Mouse (Mus musculus) lung, postnatal 10 days (tissue): Measurements from ENCODE around the gene Sox13.

Experiments
- DNase-seq: peaks from one replicate; pipeline ENCODE4 v3.0.0; 2021

The Sox13 gene

GRCm38 (mm10) chr1:133423543-133424480 is at the start of gene Sox13:
Gene Sox13, minus strand, starts transcription at chr1:133424377.
- DNase-seq: peak; percentile 77

GRCm38 (mm10) chr1:133471556-133471955 is 47.4 kb upstream of the Sox13 start:
- DNase-seq: no peak

GRCm38 (mm10) chr1:133471086-133471485 is 46.9 kb upstream of the Sox13 start:
- DNase-seq: peak; percentile 71

GRCm38 (mm10) chr1:133470242-133471025 is 46.3 kb upstream of the Sox13 start:
- DNase-seq: peak; percentile 42

GRCm38 (mm10) chr1:133469213-133469612 is 45.0 kb upstream of the Sox13 start:
- DNase-seq: no peak

GRCm38 (mm10) chr1:133468751-133469150 is 44.6 kb upstream of the Sox13 start:
- no peak for DNase-seq

GRCm38 (mm10) chr1:133467905-133468304 is 43.7 kb upstream of the Sox13 start:
- DNase-seq: no peak

- no peak for DNase-seq
Observed at GRCm38 (mm10) chr1:133463138-133463537, 39.0 kb upstream of the Sox13 start.

- no peak for DNase-seq
Observed at GRCm38 (mm10) chr1:133460996-133461395, 36.8 kb upstream of the Sox13 start.

GRCm38 (mm10) chr1:133456097-133456496 is 31.9 kb upstream of the Sox13 start:
- DNase-seq: no peak

- DNase-seq: no peak
Observed at GRCm38 (mm10) chr1:133452564-133453165, 28.5 kb upstream of the Sox13 start.

- DNase-seq: no peak
Observed at GRCm38 (mm10) chr1:133451869-133452563, 27.8 kb upstream of the Sox13 start.

GRCm38 (mm10) chr1:133451025-133451424 is 26.8 kb upstream of the Sox13 start:
- no peak for DNase-seq

GRCm38 (mm10) chr1:133448351-133448931 is 24.3 kb upstream of the Sox13 start:
- peak; percentile 81 for DNase-seq

GRCm38 (mm10) chr1:133446291-133446690 is 22.1 kb upstream of the Sox13 start:
- DNase-seq: no peak

- no peak for DNase-seq
Observed at GRCm38 (mm10) chr1:133444315-133444714, 20.1 kb upstream of the Sox13 start.

GRCm38 (mm10) chr1:133437916-133438683 is 13.9 kb upstream of the Sox13 start:
- no peak for DNase-seq

- DNase-seq: no peak
Observed at GRCm38 (mm10) chr1:133434756-133435112, 10.6 kb upstream of the Sox13 start.

GRCm38 (mm10) chr1:133434018-133434755 is 10.0 kb upstream of the Sox13 start:
- DNase-seq: peak; percentile 86

GRCm38 (mm10) chr1:133432566-133432965 is 8.4 kb upstream of the Sox13 start:
- DNase-seq: no peak

- DNase-seq: no peak
Observed at GRCm38 (mm10) chr1:133431133-133431532, 7.0 kb upstream of the Sox13 start.
